Comparison of ENCODE assay signal across 27 mouse cellular contexts in the genomic region with DNA sequence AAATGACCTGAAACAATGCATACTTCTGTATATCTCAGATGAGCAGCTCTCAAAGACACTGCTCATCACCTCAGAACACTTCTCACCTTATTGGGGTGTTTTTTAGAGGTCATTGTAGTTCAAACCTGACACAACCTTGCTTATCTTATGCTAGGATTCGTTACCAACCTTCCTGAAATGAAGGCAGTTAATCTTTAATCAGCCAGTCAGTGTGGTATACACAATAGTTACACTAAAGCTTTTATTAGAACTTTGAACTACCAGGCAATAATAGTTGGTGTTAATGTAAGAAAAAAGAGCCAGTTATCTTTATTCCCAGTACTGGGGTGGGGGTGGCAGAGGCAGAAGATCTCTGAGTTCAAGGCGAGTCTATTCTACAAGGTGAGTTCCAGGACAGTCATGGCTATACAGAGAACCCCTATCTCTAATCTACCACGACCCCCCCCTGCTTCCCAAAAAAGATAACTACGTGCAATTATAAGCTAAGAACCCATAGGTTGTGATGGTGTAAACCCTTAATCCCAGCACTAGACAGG.
DNase-seq lines count a peak whose midpoint lies in the region; ATAC-seq and TF ChIP-seq lines count a peak whose summit lies in the region.
"Had no signal": no experiment of that assay in that cellular context is flagged by ENCODE, and none has a peak within 500 bp of the region (broad histone marks: within the 10 kb centered on the region; RNA-seq: fewer than 3 reads in every experiment).

No protein-coding gene starts in this region.

- no peak for TF ChIP-seq CTCF in gastrocnemius, adult 2 months (IDR thresholded peaks at IDR 0.05)
- TF ChIP-seq CTCF in MEL (IDR thresholded peaks at IDR 0.05 in 2 of 3, conservative IDR thresholded peaks at IDR 0.05 in 1 of 3; ENCODE audit: control insufficient read depth in 1 of 3, insufficient read depth in 1 of 3, low read depth in 2 of 3, low read length in 3 of 3, poor library complexity in 1 of 3, severe bottlenecking in 1 of 3): no peak

- no peak overlapping the region for H3K9ac ChIP-seq in MEL (ENCODE audit: control insufficient read depth, low read depth, low read length, poor library complexity, severe bottlenecking)
- no peak overlapping the region for H3K9ac ChIP-seq in intestine, embryonic 16.5 days (ENCODE audit: low read depth, low read length)
- H3K9ac ChIP-seq: embryonic facial prominence, embryonic 13.5 days; forebrain, embryonic 12.5 days; forebrain, embryonic 15.5 days; heart, embryonic 13.5 days; hindbrain, embryonic 14.5 days had no signal

- H3K4me3 ChIP-seq in gastrocnemius, adult 2 months: no peak overlapping the region
- no peak overlapping the region for H3K4me3 ChIP-seq in MEL (ENCODE audit: control insufficient read depth in 1 of 2, insufficient read depth in 1 of 2, low read depth in 2 of 2, low read length in 2 of 2)
- no peak overlapping the region for H3K4me3 ChIP-seq in intestine, embryonic 16.5 days (ENCODE audit: low read length)
- H3K4me3 ChIP-seq: embryonic facial prominence, embryonic 10.5 days; embryonic facial prominence, embryonic 13.5 days; erythroblast, embryonic 14.5 days; forebrain, embryonic 12.5 days; forebrain, embryonic 15.5 days; heart, embryonic 10.5 days; heart, embryonic 13.5 days had no signal

- H3K4me2 ChIP-seq in intestine, embryonic 16.5 days (ENCODE audit: low read depth, low read length): no peak overlapping the region
- H3K4me2 ChIP-seq: embryonic facial prominence, embryonic 13.5 days; forebrain, embryonic 12.5 days; forebrain, embryonic 15.5 days; heart, embryonic 13.5 days; hindbrain, embryonic 14.5 days had no signal

- no peaks in the 10 kb centered on the region for H3K9me3 ChIP-seq in MEL (replicated peaks; ENCODE audit: insufficient read depth, low read length)
- no peaks in the 10 kb centered on the region for H3K9me3 ChIP-seq in intestine, embryonic 16.5 days (ENCODE audit: control insufficient read depth, low read length)
- H3K9me3 ChIP-seq: embryonic facial prominence, embryonic 10.5 days; embryonic facial prominence, embryonic 13.5 days; forebrain, embryonic 12.5 days; forebrain, embryonic 15.5 days; heart, embryonic 10.5 days; heart, embryonic 13.5 days had no signal

- intact Hi-C loops in gastrocnemius, adult 2 months (cut with DNase I): loop anchor here (5.0 to 10.0 kb wide), 2 partner anchors 53 to 125 kb away; no protein-coding TSS in a partner anchor

- peaks cover 3 to 10% of the 10 kb centered on the region in 2 experiments; a peak in 3 of 4 replicates for H3K4me1 ChIP-seq in MEL (ENCODE audit: control insufficient read depth in 1 of 2, insufficient read depth in 2 of 2, low read length in 2 of 2)
- H3K4me1 ChIP-seq in intestine, embryonic 16.5 days (ENCODE audit: control insufficient read depth, insufficient read depth, low read length): peaks cover 8% of the 10 kb centered on the region
- H3K4me1 ChIP-seq: embryonic facial prominence, embryonic 10.5 days; embryonic facial prominence, embryonic 13.5 days; forebrain, embryonic 12.5 days; forebrain, embryonic 15.5 days had no signal

- no peak for TF ChIP-seq RAD21 in MEL (IDR thresholded peaks at IDR 0.05; ENCODE audit: low read depth, low read length)

- H3K79me2 ChIP-seq in MEL (ENCODE audit: control insufficient read depth, insufficient read depth, low read length, poor library complexity): no peaks in the 10 kb centered on the region

- ATAC-seq in intestine, embryonic 16.5 days: peak; percentile 81
- no peak for ATAC-seq in cerebellum, adult (ENCODE audit: insufficient number of reproducible peaks, low FRiP score, low TSS enrichment)
- ATAC-seq: forebrain, embryonic 15.5 days; hindbrain, postnatal 0 days; inflammation-experienced regulatory T-cells, adult 6 months; Patski had no signal

- H3K36me3 ChIP-seq in MEL (ENCODE audit: control insufficient read depth in 1 of 2, insufficient read depth in 2 of 2, low read length in 2 of 2): peaks cover 0 to 9% of the 10 kb centered on the region in 2 experiments; a peak in 2 of 4 replicates
- no peaks in the 10 kb centered on the region for H3K36me3 ChIP-seq in intestine, embryonic 16.5 days (ENCODE audit: control insufficient read depth, insufficient read depth, low read length)

- no peaks in the 10 kb centered on the region for H3K27me3 ChIP-seq in MEL (ENCODE audit: control insufficient read depth in 1 of 2, insufficient read depth in 2 of 2, low read length in 2 of 2)
- no peaks in the 10 kb centered on the region for H3K27me3 ChIP-seq in intestine, embryonic 16.5 days (replicated peaks; ENCODE audit: control insufficient read depth, insufficient read depth, low read length)
- H3K27me3 ChIP-seq: embryonic facial prominence, embryonic 13.5 days; forebrain, embryonic 12.5 days; forebrain, embryonic 15.5 days; heart, embryonic 13.5 days; Patski had no signal

- no peak for TF ChIP-seq POLR2A in MEL (IDR thresholded peaks at IDR 0.05; ENCODE audit: control insufficient read depth in 1 of 2, insufficient read depth in 1 of 2, low read depth in 1 of 2, low read length in 2 of 2, poor library complexity in 1 of 2)

- DNase-seq in gastrocnemius, adult 2 months: no peak
- no peak for DNase-seq in gastrocnemius, postnatal 10 days
- peak; percentile 20 for DNase-seq in MEL (ENCODE audit: low read depth, low spot score)
- DNase-seq in frontal cortex, postnatal 25 days (ENCODE audit: low spot score in 2 of 2): no peak
- DNase-seq: adrenal gland, postnatal 10 days; cerebellum, adult 11-12 months; cerebellum, adult 8-10 months; cerebellum, postnatal 10 days; cerebellum, postnatal 36 days; embryo, embryonic 11 days; gastrocnemius, postnatal 25 days; heart, adult 18-20 months; heart, postnatal 14 days; heart, postnatal 4 days had no signal

- peak in 1 of 2 experiments; percentile 52; a peak in 2 of 4 replicates for TF ChIP-seq EP300 in MEL (IDR thresholded peaks at IDR 0.05; ENCODE audit: low read depth in 1 of 2, low read length in 2 of 2)

- 64% methylated on average over 4 of the region's 4 CpGs for WGBS in intestine, embryonic 16.5 days

- peak overlapping the region; percentile 90 for H3K27ac ChIP-seq in gastrocnemius, adult 2 months
- no peak overlapping the region for H3K27ac ChIP-seq in MEL (ENCODE audit: control insufficient read depth, low read depth, low read length)
- no peak overlapping the region for H3K27ac ChIP-seq in intestine, embryonic 16.5 days (ENCODE audit: low read length)
- H3K27ac ChIP-seq: embryonic facial prominence, embryonic 10.5 days; embryonic facial prominence, embryonic 13.5 days; forebrain, embryonic 12.5 days; forebrain, embryonic 15.5 days; heart, embryonic 10.5 days; hindbrain, embryonic 14.5 days; hindbrain, postnatal 0 days had no signal

TF ChIP-seq in MEL, 35 proteins besides CTCF, POLR2A, EP300 and RAD21:
- TF ChIP-seq TCF12 (IDR thresholded peaks at IDR 0.05; ENCODE audit: low read depth, low read length): peak; percentile 22; the same call in 1 of the 2 replicates
- TF ChIP-seq GATA1 (IDR thresholded peaks at IDR 0.05; ENCODE audit: low read depth, low read length): no peak
- TF ChIP-seq ETS1 (IDR thresholded peaks at IDR 0.05; ENCODE audit: low read depth, low read length): 0 out of 2 replicates have a peak, but pooled peaks have one; percentile 8
- TF ChIP-seq ZNF384 (IDR thresholded peaks at IDR 0.05; ENCODE audit: low read depth, low read length): 0 out of 2 replicates have a peak, but pooled peaks have one; percentile 11
- no peak for TF ChIP-seq USF1 (IDR thresholded peaks at IDR 0.05; ENCODE audit: low read depth, low read length)
- TF ChIP-seq MYB (IDR thresholded peaks at IDR 0.05; ENCODE audit: low read depth, low read length): 0 out of 2 replicates have a peak, but pooled peaks have one; percentile 18
